Mouse (Mus musculus) frontal cortex, postnatal 36 days (tissue): ENCODE data around the gene Ahcy.
"Not testable (repeated sequence)": the region's sequence is repeated elsewhere in the genome, so short reads cannot be mapped to it uniquely, and the experiment has no call there.

ENCODE experiments used
- DNase-seq, 2 experiments: peaks; one replicate each; pipeline ENCODE4 v3.0.0; 2022; ENCODE audit warnings: low spot score in 2 of 2

The Ahcy gene

GRCm38 (mm10) chr2:155019673-155020072 lies 54.6 kb downstream of the Ahcy start:
- DNase-seq: peak; percentile 89 to 93

GRCm38 (mm10) chr2:155018762-155019641 lies 55.3 kb downstream of the Ahcy start:
- peak; percentile 61 to 62 for DNase-seq

GRCm38 (mm10) chr2:155018251-155018755 lies 56.0 kb downstream of the Ahcy start, which contains the start of gene Gm14226:
Gene Gm14226, plus strand, starts transcription at chr2:155018266.
- DNase-seq: not testable (repeated sequence)

- DNase-seq: not testable (repeated sequence)
These were observed 57.5 kb downstream of the Ahcy start for GRCm38 (mm10) chr2:155016751-155017150.

GRCm38 (mm10) chr2:155012991-155013390 lies 61.3 kb downstream of the Ahcy start:
- DNase-seq: no peak

- DNase-seq: no peak
These were observed 63.1 kb downstream of the Ahcy start for GRCm38 (mm10) chr2:155011086-155011656.
